Mouse (Mus musculus) embryonic facial prominence, embryonic 12.5 days (tissue): ENCODE measurements at regions not wholly inside any gene's neighbourhood (a gene's known extent, or its start where the extent isn't known, plus 50 kb on each side); places are given as distances from the start of the nearest gene placed in this dataset.
A peak's percentile ranks its signal among the peaks of the same experiment; 100 is the strongest.

Experiments
- ATAC-seq: fragments of 200-750 bp; cut with Nextera tagmentation; 2 replicates; pipeline ENCODE4 v1.8.0; 2017; ENCODE audit not compliant: insufficient number of reproducible peaks, insufficient read depth, low FRiP score, low TSS enrichment
- H3K27ac ChIP-seq: fragments of 300-500 bp; sonication (generic); 2 replicates; pipeline ENCODE4 v1.5.1; 2016; ENCODE audit warnings: mild to moderate bottlenecking
- H3K27me3 ChIP-seq: fragments of 300-500 bp; sonication (generic); 2 replicates; pipeline ENCODE4 v1.6.1; 2016; ENCODE audit warnings: mild to moderate bottlenecking, moderate library complexity
- H3K36me3 ChIP-seq: fragments of 300-500 bp; sonication (generic); 2 replicates; pipeline ENCODE4 v1.6.1; 2016; ENCODE audit warnings: mild to moderate bottlenecking
- H3K4me1 ChIP-seq: fragments of 300-500 bp; sonication (generic); 2 replicates; pipeline ENCODE4 v1.6.1; 2016
- H3K4me2 ChIP-seq: fragments of 300-500 bp; sonication (generic); replicated peaks from 2 replicates; pipeline ENCODE4 v1.6.1; 2016; ENCODE audit warnings: mild to moderate bottlenecking, moderate library complexity
- H3K4me3 ChIP-seq: fragments of 300-500 bp; sonication (generic); 2 replicates; pipeline ENCODE4 v1.5.1; 2016; ENCODE audit warnings: mild to moderate bottlenecking
- H3K9ac ChIP-seq: fragments of 300-500 bp; sonication (generic); 2 replicates; pipeline ENCODE4 v1.6.1; 2016; ENCODE audit warnings: mild to moderate bottlenecking, moderate library complexity
- H3K9me3 ChIP-seq: fragments of 300-500 bp; sonication (generic); 2 replicates; pipeline ENCODE4 v1.6.1; 2016; ENCODE audit warnings: mild to moderate bottlenecking, moderate library complexity
- WGBS: fragments of 180-500 bp; shearing (Covaris S2); methylation state at CpG from one replicate; pipeline ENCODE4 v1.1.7; 2016; 5-methylcytosine and 5-hydroxymethylcytosine counted together

GRCm38 (mm10) chr9:61154721-61155120, 217.4 kb upstream of the Tle3 start:
- H3K4me1 ChIP-seq = peaks cover 31% of the 10 kb centered on the region
- no peak overlapping the region for H3K4me3 ChIP-seq
- H3K36me3 ChIP-seq = no peaks in the 10 kb centered on the region
- H3K27ac ChIP-seq = no peak overlapping the region
- H3K9me3 ChIP-seq = no peaks in the 10 kb centered on the region
- 51% methylated on average over 6 of the region's 6 CpGs for WGBS
- H3K4me2 ChIP-seq = no peak overlapping the region
- no peak overlapping the region for H3K9ac ChIP-seq
- no peak for ATAC-seq
- peaks cover 9% of the 10 kb centered on the region; the same call in 1 of the 2 replicates for H3K27me3 ChIP-seq

- ATAC-seq = no peak
- H3K9ac ChIP-seq = no peak overlapping the region
- H3K36me3 ChIP-seq = no peaks in the 10 kb centered on the region
- peaks cover 14% of the 10 kb centered on the region; the same call in 1 of the 2 replicates for H3K27me3 ChIP-seq
- WGBS = 46% methylated on average over 14 of the region's 14 CpGs
- no peak overlapping the region for H3K4me2 ChIP-seq
- peaks cover 31% of the 10 kb centered on the region for H3K4me1 ChIP-seq
- H3K4me3 ChIP-seq = no peak overlapping the region
- no peaks in the 10 kb centered on the region for H3K9me3 ChIP-seq
- H3K27ac ChIP-seq = 0 out of 2 replicates have a peak overlapping the region, but pooled peaks have one; percentile 19
These were observed 216.3 kb upstream of the Tle3 start for GRCm38 (mm10) chr9:61155851-61156250.

GRCm38 (mm10) chr9:61158192-61158770, 213.9 kb upstream of the Tle3 start:
- no peak overlapping the region for H3K4me3 ChIP-seq
- ATAC-seq = no peak
- peaks cover 14% of the 10 kb centered on the region; the same call in 1 of the 2 replicates for H3K27me3 ChIP-seq
- no peaks in the 10 kb centered on the region for H3K9me3 ChIP-seq
- H3K36me3 ChIP-seq = no peaks in the 10 kb centered on the region
- WGBS = 47% methylated on average over 10 of the region's 10 CpGs
- peak overlapping the region; percentile 0; the same call in 1 of the 2 replicates for H3K27ac ChIP-seq
- H3K4me1 ChIP-seq = peaks cover 45% of the 10 kb centered on the region
- H3K9ac ChIP-seq = no peak overlapping the region
- no peak overlapping the region for H3K4me2 ChIP-seq

GRCm38 (mm10) chr9:61159159-61159558, 213.0 kb upstream of the Tle3 start:
- H3K4me2 ChIP-seq = no peak overlapping the region
- peak overlapping the region; percentile 0; the same call in 1 of the 2 replicates for H3K27ac ChIP-seq
- H3K4me1 ChIP-seq = peaks cover 53% of the 10 kb centered on the region
- H3K27me3 ChIP-seq = 0 out of 2 replicates have a peak, but pooled peaks cover 10% of the 10 kb centered on the region
- H3K9me3 ChIP-seq = no peaks in the 10 kb centered on the region
- ATAC-seq = no peak
- 75% methylated on average over 2 of the region's 2 CpGs for WGBS
- no peak overlapping the region for H3K9ac ChIP-seq
- H3K36me3 ChIP-seq = no peaks in the 10 kb centered on the region
- no peak overlapping the region for H3K4me3 ChIP-seq

GRCm38 (mm10) chr9:61159616-61160015, 212.6 kb upstream of the Tle3 start:
- Histone ChIP-seq H3K4me2 (no peak overlapping the region), H3K27me3 (0 out of 2 replicates have a peak, but pooled peaks cover 7% of the 10 kb centered on the region), H3K9me3 (no peaks in the 10 kb centered on the region), H3K9ac (no peak overlapping the region), H3K4me1 (peaks cover 57% of the 10 kb centered on the region), H3K4me3 (no peak overlapping the region), H3K27ac (no peak overlapping the region), H3K36me3 (no peaks in the 10 kb centered on the region)
- WGBS = 77% methylated on average over 10 of the region's 10 CpGs
- no peak for ATAC-seq

- no peak overlapping the region for H3K4me2 ChIP-seq
These were observed 209.3 kb upstream of the Tle3 start for GRCm38 (mm10) chr9:61162884-61163283.

GRCm38 (mm10) chr9:61163671-61164288, 208.4 kb upstream of the Tle3 start:
- Histone ChIP-seq H3K9me3 (no peaks in the 10 kb centered on the region), H3K4me3 (no peak overlapping the region), H3K9ac (no peak overlapping the region), H3K27me3 (peaks cover 12% of the 10 kb centered on the region; the same call in 1 of the 2 replicates), H3K27ac (peak overlapping the region; percentile 80), H3K4me2 (peak overlapping the region; percentile 36), H3K36me3 (no peaks in the 10 kb centered on the region), H3K4me1 (peaks cover 53% of the 10 kb centered on the region)
- ATAC-seq = peak; percentile 43; the same call in 1 of the 2 replicates
- 14% methylated on average over 19 of the region's 19 CpGs for WGBS

More at GRCm38 (mm10) chr9:61162884-61163283, 209.3 kb upstream of the Tle3 start:
- Histone ChIP-seq H3K9ac (no peak overlapping the region), H3K4me3 (no peak overlapping the region), H3K27me3 (peaks cover 12% of the 10 kb centered on the region; the same call in 1 of the 2 replicates), H3K4me1 (peaks cover 62% of the 10 kb centered on the region), H3K27ac (peak overlapping the region; percentile 80; the same call in 1 of the 2 replicates), H3K9me3 (no peaks in the 10 kb centered on the region), H3K36me3 (no peaks in the 10 kb centered on the region)
- WGBS = 83% methylated on average over 10 of the region's 10 CpGs
- no peak for ATAC-seq

GRCm38 (mm10) chr9:61164501-61165251, 207.5 kb upstream of the Tle3 start:
- H3K36me3 ChIP-seq = no peaks in the 10 kb centered on the region
- ATAC-seq = peak; percentile 53
- peaks cover 11% of the 10 kb centered on the region; the same call in 1 of the 2 replicates for H3K27me3 ChIP-seq
- peaks cover 45% of the 10 kb centered on the region for H3K4me1 ChIP-seq
- H3K27ac ChIP-seq = peak overlapping the region; percentile 72
- H3K4me2 ChIP-seq = no peak overlapping the region
- H3K4me3 ChIP-seq = no peak overlapping the region
- no peaks in the 10 kb centered on the region for H3K9me3 ChIP-seq
- H3K9ac ChIP-seq = no peak overlapping the region
- 37% methylated on average over 11 of the region's 11 CpGs for WGBS

- no peak overlapping the region for H3K4me2 ChIP-seq
- no peak overlapping the region for H3K4me3 ChIP-seq
- H3K9me3 ChIP-seq = no peaks in the 10 kb centered on the region
- no peak for ATAC-seq
- H3K4me1 ChIP-seq = peaks cover 45% of the 10 kb centered on the region
- whole genome bisulfite sequencing = 82% methylated on average over 2 of the region's 2 CpGs
- peaks cover 12% of the 10 kb centered on the region; the same call in 1 of the 2 replicates for H3K27me3 ChIP-seq
- no peak overlapping the region for H3K9ac ChIP-seq
- no peaks in the 10 kb centered on the region for H3K36me3 ChIP-seq
- no peak overlapping the region for H3K27ac ChIP-seq
These were observed 206.1 kb upstream of the Tle3 start for GRCm38 (mm10) chr9:61166115-61166514.

- no peak for ATAC-seq
- H3K27me3 ChIP-seq = peaks cover 12% of the 10 kb centered on the region; the same call in 1 of the 2 replicates
- 75% methylated on average over 11 of the region's 11 CpGs for WGBS
These were observed 204.9 kb upstream of the Tle3 start for GRCm38 (mm10) chr9:61167097-61167842.

GRCm38 (mm10) chr9:61168931-61169330, 203.2 kb upstream of the Tle3 start:
- no peaks in the 10 kb centered on the region for H3K9me3 ChIP-seq
- no peak overlapping the region for H3K9ac ChIP-seq
- no peak overlapping the region for H3K4me2 ChIP-seq
- H3K4me3 ChIP-seq = no peak overlapping the region
- 89% methylated on average over 7 of the region's 7 CpGs for WGBS
- peaks cover 21% of the 10 kb centered on the region for H3K4me1 ChIP-seq
- no peaks in the 10 kb centered on the region for H3K36me3 ChIP-seq
- H3K27me3 ChIP-seq = peaks cover 12% of the 10 kb centered on the region; the same call in 1 of the 2 replicates
- no peak overlapping the region for H3K27ac ChIP-seq
- no peak for ATAC-seq

More at GRCm38 (mm10) chr9:61167097-61167842, 204.9 kb upstream of the Tle3 start:
- Histone ChIP-seq H3K4me3 (no peak overlapping the region), H3K9ac (no peak overlapping the region), H3K36me3 (no peaks in the 10 kb centered on the region), H3K9me3 (no peaks in the 10 kb centered on the region), H3K27ac (0 out of 2 replicates have a peak overlapping the region, but pooled peaks have one; percentile 17), H3K4me1 (peaks cover 37% of the 10 kb centered on the region), H3K4me2 (no peak overlapping the region)
